Mouse (Mus musculus) cortical plate, adult 2 months (tissue): ENCODE measurements around the gene Hypk. TPM values are rescaled to one million over a fixed set of nuclear protein-coding genes. Genes with fewer than 3 reads are reported as not detected.
"Not testable (repeated sequence)": the region's sequence is repeated elsewhere in the genome, so short reads cannot be mapped to it uniquely, and the experiment has no call there.

Experiments used
- H3K27ac ChIP-seq: fragments of 200-500 bp; 2 replicates; pipeline ENCODE4 v1.5.1; 2012; ENCODE audit warnings: low read length, control low read depth, inconsistent platforms; ENCODE audit not compliant: insufficient read depth
- H3K4me1 ChIP-seq: fragments of 200-500 bp; 2 replicates; pipeline ENCODE4 v1.6.1; 2011; ENCODE audit warnings: low read length; ENCODE audit not compliant: control insufficient read depth, insufficient read depth
- H3K4me3 ChIP-seq: fragments of 200-500 bp; 2 replicates; pipeline ENCODE4 v1.5.1; 2011; ENCODE audit warnings: mild to moderate bottlenecking, low read length, control low read depth; ENCODE audit not compliant: insufficient read depth
- CTCF ChIP-seq: fragments of 200-500 bp; IDR thresholded peaks from 2 replicates; pipeline ENCODE4 v1.5.1; 2011; ENCODE audit warnings: mild to moderate bottlenecking, control low read depth, low read length; ENCODE audit not compliant: insufficient read depth; ENCODE audit errors: extremely low read depth
- POLR2A ChIP-seq: fragments of 200-500 bp; IDR thresholded peaks from 2 replicates; pipeline ENCODE4 v1.6.1; 2011; ENCODE audit warnings: mild to moderate bottlenecking, low read length, control low read depth; ENCODE audit not compliant: insufficient read depth; ENCODE audit errors: extremely low read depth
- polyA plus RNA-seq: library from polyadenylated mRNA; depleted of rRNA; stranded (reverse); fragments of >200 nt; gene quantifications from 2 replicates; pipeline ENCODE4 v1.2.3, GENCODE M21; 2012

Hypk gene
- polyA plus RNA-seq, 1 experiment, result 26.5 TPM

DNA sequence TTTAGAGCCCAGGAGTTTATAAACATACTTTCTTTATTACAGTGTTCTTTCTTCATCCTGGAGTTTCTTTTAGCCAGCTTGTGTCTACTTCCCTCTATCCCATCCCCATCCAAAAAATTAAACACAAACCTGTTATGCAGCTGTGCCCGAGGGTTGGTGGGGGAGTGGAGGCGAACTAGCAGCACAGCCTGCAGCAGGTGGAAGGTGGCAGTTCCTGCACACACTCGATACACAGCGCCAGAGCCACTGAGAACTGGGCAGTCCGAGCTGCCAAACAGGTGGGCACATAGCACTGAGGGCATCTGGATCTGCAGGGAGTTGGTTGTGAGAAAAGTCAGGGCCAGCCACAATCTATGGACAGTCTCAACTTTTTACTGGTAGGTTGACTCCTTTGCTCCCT, 2.4 kb downstream of the Hypk start:
- TF ChIP-seq POLR2A (no peak), CTCF (no peak)
- Histone ChIP-seq H3K4me3 (no peak overlapping the region), H3K4me1 (peaks cover 1% of the 10 kb centered on the region; the same call in 1 of the 2 replicates), H3K27ac (no peak overlapping the region)

GRCm38 (mm10) chr2:121456692-121457642, 3.9 kb downstream of the Hypk start, which contains the start of gene Serinc4:
TSS of gene Serinc4 (minus strand) at chr2:121456781.
- H3K4me3 ChIP-seq, result peak within 1 kb of the TSS; percentile 83
- TF ChIP-seq POLR2A (peak; percentile 77), CTCF (no peak)
- H3K27ac ChIP-seq, result no peak within 1 kb of the TSS
- peaks cover 1% of the 10 kb centered on the region; the same call in 1 of the 2 replicates for H3K4me1 ChIP-seq

DNA sequence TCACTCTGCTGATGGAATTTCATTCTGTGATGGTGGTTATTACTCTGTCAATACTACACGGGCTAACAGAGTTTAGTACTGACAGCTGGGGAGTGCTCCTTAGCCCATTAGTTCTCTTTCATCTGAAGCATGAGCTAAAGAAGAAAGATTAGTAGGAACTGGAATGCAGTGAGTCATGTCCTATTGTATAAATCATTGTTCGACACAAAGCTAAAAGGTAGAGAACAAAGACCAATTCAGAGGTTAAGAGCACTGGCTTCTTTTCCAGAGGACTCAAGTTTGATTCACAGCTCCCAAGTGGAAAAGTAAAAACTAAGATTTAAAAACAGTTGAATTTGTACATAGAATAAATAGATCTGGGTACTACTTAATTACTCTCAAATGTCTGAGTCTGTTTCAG, 7.0 kb downstream of the Hypk start:
- Histone ChIP-seq H3K27ac (no peak overlapping the region), H3K4me1 (no peaks in the 10 kb centered on the region), H3K4me3 (no peak overlapping the region)
- no peak for TF ChIP-seq POLR2A
- no peak for TF ChIP-seq CTCF

DNA sequence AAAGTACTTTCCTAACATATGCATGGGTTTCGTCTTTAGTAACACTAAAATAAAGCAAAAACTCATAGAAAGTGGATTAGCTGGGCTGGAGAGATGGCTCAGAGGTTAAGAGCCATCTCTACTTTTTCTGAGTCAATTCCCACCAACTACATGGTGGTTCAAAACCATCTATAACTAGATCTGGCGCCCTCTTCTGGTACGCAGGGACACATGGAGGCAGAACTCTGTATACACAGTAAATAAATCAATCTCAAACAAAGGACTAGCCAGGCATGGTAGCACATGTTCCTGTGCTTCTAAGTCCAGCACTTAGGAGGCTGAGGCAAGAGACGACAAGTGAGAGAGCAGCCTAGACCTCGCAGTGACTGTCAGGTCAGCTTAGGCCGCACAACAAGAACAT, 15.9 kb downstream of the Hypk start:
- H3K4me3 ChIP-seq, H3K27ac ChIP-seq, H3K4me1 ChIP-seq: not testable (repeated sequence)

DNA sequence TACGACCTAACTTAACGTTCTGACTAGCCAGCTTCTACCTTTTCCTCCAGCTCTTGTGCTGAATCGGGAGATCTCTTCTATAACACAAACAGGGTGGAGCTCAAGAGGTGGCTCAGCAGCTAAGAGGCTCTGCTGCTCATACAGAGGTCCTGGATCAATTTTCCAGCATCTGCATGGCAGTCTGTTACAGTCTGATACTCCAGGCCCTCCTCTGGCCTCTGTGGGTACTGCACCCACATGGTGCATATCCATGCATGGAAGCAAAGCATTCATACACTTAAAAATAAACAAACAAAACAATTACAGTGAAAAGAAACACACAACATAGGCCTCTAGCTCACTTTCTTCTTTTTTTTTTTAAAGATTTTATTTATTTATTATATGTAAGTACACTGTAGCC, 19.7 kb downstream of the Hypk start:
- H3K27ac ChIP-seq, H3K4me3 ChIP-seq, H3K4me1 ChIP-seq: not testable (repeated sequence)

DNA sequence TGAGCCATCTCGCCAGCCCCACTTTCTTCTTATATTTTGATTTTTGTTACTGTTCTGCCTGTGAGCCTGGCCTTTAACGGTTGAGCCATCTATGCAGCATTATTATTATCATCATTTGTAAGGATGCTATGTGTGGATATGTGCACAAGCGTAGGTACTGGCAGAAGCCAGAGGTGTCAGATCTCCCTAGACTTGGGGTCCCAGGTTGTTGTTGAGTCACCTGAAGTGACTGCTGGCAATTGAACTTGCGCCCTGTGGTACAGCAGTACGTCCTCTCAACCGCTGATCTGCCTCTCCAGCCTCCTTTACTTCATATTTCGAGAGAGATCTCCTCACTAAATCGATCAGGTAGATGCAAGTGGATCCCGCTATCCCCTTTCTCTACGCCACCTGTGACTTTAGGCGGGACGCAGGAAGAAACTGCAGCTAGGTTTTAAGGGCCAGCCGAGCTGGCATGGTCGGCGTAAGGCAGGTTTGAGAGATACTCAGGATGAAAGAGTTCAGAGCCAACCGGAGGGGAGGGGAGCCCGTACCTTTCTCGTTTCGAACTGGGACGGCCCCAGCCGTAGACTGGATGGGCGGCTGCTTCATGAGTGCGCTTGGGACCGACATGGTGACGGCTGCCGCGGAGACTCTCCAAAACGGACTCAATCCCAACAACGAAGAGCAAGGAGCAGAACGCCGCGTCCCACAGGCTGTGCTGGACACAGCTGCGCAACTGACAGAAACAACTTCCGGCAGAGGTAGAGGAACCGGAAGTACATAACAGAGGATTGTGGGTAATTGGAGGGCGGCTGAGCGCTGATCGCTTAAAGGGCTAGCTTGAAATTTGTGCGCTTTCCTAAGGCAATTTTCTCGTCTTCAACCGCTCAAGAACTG, 20.4 kb downstream of the Hypk start, which contains the start of gene Mfap1b:
Gene Mfap1b (minus strand): TSS at position 767 of the 879 bp plus-strand sequence.
- not testable (repeated sequence) for H3K27ac ChIP-seq, H3K4me1 ChIP-seq
- peak within 1 kb of the TSS; percentile 68 for H3K4me3 ChIP-seq
- peak; percentile 91 for TF ChIP-seq POLR2A

GRCm38 (mm10) chr2:121474180-121474535, 21.1 kb downstream of the Hypk start:
- Histone ChIP-seq H3K4me3 (peak overlapping the region; percentile 68), H3K4me1 (peaks cover 2% of the 10 kb centered on the region; the same call in 1 of the 2 replicates), H3K27ac (no peak overlapping the region)
- TF ChIP-seq POLR2A (no peak), CTCF (no peak)

GRCm38 (mm10) chr2:121475306-121475705, 22.2 kb downstream of the Hypk start:
- H3K4me1 ChIP-seq, H3K27ac ChIP-seq, H3K4me3 ChIP-seq: not testable (repeated sequence)

DNA sequence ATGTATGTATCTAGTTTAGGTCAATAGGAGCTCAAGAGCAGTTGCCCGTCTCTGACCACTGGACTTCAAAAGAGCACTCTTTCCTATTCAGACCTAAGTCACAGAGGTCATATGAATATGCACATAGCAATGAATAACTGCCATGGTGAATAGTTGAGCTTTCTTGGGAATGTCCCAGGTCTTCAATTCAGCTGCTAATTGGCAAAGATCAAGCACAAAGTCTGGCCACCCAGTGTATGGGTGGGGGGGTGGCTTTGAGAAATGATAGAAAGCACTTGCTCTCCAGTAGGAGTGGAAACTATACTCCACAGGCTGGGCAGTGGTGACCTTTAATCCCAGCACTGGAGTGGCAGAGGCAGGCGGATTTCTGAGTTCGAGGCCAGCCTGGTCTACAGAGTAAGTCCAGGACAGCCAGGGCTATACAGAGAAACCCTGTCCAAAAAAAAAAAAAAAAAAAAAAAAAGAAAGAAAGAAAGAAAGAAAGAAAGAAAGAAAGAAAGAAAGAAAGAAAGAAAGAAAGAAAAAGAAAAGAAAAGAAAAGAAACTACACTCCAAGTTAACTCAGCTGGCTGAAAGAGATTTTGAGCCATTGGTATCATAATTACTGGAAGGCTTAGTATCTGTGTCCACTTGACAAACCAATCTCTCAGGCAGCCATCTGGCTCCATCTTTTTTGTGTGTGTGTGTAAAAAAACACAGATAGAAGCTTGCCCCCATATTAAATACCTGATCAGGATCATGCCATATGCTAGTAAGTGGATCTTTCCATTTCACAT, 24.6 kb downstream of the Hypk start:
- Histone ChIP-seq H3K4me1 (no peaks in the 10 kb centered on the region), H3K4me3 (no peak overlapping the region), H3K27ac (no peak overlapping the region)
- TF ChIP-seq POLR2A (no peak), CTCF (no peak)
